Mouse (Mus musculus) urinary bladder, postnatal 36 days (tissue): Measurements from ENCODE around the gene Maneal.
A peak's percentile ranks its signal among the peaks of the same experiment; 100 is the strongest.

Experiments
- DNase-seq, 2 experiments: peaks; one replicate each; pipeline ENCODE4 v3.0.0; 2022; ENCODE audit warnings: low spot score in 2 of 2, mixed read lengths in 1 of 2

The Maneal gene

DNA sequence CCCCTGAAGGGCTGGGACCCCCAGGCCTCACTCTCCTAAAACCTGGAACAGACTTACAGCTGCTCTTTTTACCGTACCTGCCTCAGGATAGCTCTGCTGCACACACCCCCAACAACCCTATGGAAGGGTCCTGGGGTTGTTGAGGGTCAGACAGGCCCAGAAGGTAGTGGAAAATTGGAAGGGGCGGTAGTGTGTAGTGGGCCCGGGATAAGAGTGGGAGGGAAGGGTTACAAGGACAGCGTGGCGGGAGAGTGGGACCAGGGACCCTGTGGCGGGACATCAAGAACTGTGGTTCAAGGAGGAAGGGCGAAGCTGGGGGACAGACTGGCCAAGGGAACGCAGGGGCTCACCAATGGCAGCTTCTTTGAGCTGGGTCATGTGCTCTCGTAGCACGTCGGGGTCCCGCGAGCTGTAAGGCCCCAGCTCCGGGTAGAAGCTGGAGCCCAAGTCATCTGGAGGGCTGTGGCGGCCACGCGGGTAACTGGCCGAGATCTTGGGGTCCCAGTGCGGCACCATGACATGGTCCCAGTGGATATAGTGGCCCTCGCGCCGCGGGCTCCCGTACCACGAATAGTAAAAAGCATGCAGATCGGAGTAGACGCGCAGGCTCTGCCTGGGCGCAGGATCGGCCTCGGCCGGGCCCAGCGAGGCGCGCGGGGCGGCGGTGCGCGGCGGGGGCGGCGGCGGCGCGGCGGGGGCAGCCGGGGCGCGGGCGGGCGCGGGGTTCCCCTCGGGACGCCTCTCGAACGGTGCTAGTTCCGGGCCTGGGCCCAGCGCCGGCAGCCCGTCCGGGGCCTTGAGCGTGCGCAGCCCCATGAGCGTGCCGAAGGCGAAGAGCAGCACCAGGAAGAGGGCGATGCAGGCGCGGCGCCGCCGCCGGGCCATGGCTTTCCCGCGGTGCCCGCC, at the start of gene Maneal:
TSS of gene Maneal (minus strand) at position 889 of the 906 bp plus-strand sequence.
- DNase-seq, result no peak

DNA sequence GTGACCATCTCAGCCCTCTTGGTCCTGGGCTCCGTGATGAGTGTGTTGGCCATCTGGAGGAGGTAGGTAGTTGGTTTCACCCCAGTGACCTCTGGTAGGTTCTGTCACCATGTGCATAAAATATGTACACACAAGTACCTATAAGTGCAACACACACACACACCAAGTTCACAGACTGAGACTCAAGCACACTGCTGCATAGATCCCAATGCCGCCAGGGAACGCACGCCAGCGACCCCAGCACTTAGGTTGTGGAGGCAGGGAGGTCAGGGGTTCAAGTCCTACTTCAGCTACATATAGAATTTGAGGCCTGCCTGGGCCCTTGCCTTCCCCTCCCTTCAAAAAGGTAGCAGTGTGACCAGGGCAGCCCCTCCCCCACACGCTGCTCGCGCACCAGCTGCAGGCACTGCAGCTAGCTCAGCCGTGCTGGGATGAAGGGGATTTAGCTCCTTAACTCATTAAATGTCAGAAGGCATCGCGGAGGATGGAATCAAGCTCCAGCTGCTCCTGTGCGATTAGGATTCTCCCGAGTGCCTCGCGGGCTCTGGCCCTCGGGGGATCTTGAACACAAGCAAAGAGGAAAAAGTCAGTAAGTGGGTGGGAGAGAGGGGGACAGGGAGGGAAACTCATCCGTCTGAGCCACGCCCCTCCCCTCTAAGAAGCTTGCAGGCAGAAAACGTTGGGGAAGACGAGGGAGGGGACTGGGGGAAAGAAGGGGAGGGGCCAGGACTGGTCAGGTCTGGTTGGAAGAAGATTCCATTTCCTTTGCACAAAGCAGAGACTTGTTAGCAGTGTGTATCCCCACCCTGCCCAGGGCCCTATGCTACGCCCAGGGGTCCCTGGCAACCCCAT, 44.2 kb upstream of the Maneal start:
- no peak for DNase-seq

DNA sequence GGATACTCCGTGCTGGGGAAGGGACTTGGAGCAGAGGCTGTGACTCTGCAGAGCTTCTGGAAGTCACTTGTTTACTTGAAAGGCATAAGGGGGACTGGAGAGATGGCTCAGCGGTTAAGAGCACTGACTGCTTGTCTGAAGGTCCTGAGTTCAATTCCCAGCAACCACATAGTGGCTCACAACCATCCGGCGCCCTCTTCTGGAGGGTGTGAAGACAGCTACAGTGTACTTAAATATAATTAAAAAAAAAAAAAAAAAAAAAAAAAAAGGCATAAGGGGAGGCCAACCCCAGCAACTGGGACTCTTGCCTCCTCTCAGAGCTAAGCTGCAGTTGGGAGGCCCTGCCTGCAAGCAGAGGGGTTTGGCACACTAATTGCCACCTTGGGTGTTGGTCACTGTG, 43.4 kb upstream of the Maneal start:
- DNase-seq, result no peak

DNA sequence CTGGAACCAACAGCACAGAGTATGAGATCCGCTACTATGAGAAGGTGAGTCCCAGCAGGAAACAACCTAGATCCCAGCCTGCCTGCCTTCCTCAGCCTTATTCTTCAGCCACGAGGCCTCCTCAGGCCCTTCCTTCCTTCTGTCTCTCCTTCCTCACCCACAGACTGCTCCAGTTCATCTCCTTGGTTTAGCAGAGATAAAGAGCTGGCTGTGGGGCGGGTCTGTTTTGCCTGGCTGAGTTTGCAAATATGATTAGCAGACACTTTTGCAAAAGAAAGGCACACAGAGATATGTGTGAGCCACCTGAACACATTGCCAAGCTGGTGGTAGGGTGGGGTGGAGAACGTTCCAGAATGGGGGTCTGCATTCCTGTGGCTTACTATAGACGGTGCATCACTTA, 37.9 kb upstream of the Maneal start:
- DNase-seq, result no peak

DNA sequence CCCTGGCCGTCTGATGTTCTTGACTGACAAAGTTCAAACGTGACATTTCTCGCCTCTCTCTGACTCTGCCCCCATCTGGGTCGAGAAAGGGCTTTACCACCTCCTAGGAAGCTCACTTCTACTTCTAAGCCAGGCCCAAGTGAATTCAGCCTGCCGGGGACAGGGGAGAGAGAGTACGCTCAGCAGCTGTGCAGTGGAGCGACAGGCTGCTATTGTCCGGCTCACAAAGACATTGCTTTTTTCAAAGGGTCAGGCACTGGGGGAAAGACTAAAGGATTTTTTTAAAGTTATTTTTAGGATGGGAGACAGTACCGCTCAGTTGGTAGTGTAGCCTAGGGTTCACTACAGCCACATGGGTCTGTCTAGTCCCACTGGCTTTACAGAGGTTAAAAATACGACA, 36.5 kb upstream of the Maneal start:
- no peak for DNase-seq

DNA sequence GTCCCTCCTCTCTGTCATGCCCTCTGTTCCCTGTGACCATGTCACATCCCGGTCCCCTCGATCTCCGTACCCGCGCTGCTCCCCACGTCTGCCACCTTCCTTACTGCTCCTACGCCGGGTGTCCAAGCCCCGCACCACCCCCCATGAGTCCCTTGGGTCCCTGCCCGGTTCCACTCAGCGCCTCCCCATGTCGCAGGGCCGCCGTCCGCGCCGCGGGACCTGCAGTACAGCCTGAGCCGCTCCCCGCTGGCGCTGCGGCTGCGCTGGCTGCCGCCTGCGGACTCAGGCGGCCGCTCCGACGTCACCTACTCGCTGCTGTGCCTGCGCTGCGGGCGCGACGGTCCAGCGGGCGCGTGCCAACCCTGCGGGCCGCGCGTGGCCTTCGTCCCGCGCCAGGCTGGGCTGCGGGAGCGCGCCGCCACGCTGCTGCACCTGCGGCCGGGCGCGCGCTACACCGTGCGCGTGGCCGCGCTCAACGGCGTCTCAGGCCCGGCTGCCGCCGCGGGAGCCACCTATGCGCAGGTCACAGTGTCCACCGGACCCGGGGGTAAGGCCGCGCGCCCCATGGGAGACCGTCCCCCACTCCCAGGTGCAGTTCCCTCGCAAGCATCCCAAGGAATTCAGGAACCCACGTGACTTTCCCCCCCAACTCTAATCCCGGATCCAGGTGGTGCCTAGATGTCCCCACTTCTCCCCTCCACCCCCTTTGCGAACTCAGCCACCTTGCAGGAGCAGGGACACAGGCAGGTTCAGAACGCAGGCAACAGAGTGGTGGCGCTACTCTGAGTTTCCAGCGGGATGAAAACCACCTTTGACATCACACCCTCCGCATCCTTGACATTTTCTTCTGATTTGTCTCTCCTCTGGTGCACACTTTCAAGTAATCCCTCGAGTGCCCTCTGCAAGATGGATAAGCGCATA, 32.8 kb upstream of the Maneal start:
- DNase-seq, result no peak

DNA sequence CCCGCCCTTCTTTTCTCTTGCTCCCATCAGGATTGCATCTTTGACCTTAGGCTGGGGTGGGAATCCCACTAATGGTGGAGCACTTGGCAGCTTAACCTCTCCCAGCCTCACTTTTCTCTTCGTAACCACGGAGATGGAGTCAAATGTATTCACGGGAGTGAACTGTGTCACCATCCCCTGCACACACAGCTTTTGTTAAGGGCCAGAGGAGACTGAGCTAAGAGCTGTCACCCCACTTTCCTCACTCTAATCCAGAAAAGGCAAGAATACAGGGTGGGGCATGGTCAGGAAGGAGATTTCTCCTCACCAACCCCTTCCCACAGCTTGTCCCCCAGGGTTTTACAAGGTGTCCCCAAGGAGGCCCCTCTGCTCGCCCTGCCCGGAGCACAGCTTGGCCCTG, 31.8 kb upstream of the Maneal start:
- no peak for DNase-seq

DNA sequence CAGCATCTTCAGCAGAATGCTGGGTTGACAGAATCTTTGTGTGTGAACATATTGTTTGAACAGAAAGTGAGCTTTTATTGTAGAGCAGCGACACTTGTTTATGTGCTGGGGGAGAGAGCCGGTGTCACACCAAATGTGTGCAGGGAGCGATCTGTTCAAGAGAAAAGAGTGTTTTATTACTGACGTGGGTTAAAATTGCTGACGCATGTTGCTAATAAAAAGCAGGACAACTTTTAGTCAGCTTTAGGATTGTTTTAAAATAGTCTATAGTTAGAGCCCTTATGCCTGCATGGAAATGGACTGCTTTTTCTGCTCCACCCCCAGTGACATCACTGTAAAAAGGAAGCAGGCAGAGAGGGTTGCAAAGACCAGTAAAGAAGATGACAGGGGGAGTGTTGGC, 28.9 kb upstream of the Maneal start:
- DNase-seq, result no peak

DNA sequence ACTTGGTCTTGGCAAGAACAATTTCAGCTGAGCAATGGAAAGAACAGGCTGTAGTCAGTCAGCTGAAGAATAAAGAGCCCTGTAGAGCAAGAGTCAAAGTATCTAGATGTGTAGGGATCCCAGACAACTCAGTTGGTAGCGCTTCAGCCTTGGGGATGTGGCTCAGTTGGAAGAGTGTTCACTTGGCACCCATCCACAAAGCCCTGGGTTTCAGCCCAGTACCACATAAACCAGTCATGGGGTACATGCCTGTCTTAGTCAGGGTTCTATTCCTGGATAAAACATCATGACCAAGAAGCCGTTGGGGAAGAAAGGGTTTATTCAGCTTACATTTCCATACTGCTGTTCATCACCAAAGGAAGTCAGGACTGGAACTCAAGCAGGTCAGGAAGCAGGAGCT, 28.0 kb upstream of the Maneal start:
- DNase-seq, result no peak

DNA sequence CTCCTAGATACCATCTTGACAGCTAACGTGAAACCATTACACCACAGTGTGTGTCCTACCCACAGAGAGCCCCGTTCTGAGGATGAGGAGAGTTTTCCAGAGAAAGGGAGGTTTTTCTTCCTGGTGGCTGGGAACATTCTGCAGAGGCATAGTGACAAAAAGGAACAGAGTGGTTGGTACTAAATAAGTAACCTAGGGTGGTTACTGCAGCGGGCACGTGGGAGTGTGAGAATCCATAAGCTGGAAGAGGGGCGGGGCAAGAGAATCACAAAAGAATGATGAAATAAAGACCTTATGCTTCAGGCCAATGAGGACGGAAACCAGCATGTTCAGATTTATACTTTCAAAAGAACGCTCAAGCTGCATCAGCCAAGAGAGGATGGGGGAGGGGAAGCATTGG, 26.7 kb upstream of the Maneal start:
- DNase-seq, result no peak

DNA sequence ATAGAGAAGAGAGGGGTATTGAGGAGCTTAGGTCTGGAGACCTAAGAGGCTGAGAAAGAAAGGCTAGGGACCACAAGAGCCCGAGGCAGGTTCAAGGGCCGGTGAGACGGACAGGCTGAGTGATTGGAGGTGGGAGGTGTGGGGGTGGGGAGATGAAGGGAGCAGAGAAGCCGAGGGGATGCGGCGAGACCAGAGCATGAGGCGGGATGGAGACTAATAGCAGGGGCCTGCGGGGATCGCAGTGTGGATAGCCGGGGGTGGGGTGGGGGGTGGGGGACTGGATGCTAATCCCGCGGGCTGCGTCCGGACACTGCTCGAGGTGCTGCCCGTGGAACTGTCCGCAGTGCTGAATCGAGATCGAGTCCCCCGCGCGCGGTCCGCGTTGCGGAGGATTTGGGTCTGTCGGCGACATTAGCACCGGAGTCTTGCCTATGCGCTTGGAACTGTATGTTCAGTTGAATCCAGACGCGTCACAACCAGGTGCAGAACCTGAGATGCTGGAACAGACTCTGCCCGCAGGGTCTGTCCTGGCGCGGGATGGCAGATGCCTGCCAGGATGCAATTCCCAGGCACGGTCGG, 20.3 kb upstream of the Maneal start:
- no peak for DNase-seq

DNA sequence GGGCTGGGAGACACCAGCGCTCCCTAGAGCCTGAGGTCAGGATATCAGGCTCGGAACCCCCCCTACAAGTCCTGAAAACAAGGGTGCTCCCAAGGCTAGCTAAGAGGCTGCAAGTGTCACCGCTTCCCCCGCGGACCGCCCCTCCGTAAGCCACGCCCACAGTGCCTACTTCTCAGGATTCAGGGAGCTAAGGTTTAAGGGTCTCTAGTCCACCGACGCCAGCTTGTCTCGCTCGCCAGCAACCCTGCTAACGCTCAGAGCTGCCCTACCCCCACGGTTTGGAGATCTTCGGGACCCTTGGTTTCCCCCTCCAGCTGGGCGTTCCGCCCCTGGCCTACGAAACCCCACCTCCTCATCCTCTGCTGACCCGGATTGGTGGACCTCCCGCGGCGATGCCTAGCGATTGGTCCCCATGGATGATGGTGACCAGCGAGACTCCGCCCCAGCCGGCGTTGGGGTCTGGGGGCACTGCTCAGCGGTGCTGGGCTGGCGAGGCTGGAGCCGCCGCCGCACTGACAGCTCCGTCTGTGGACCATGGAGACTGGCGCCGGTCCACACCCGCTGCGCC, 19.5 kb upstream of the Maneal start:
- no peak for DNase-seq

DNA sequence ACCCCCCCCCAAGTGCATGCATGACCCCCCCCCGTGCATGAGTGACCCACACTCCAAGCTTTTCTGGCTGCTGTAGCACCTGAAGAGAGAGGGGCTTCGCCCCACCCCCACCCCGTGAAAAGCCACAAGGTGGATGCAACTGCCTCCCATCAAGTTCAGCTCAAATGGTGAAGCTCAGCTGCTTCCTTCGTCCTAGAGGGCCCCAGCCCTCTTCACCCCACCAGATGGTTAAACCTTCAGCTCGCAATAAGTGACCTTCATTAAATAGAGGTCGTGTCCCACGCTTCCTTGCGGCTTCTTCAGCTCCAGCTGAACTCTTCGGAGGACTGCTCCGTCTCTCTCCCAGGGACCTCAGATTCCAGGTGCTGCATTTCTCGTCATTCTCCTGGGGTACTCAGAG, 18.6 kb upstream of the Maneal start, which contains the start of gene Epha10:
TSS of gene Epha10 (plus strand) at position 301 of the 400 bp plus-strand sequence.
- no peak for DNase-seq

DNA sequence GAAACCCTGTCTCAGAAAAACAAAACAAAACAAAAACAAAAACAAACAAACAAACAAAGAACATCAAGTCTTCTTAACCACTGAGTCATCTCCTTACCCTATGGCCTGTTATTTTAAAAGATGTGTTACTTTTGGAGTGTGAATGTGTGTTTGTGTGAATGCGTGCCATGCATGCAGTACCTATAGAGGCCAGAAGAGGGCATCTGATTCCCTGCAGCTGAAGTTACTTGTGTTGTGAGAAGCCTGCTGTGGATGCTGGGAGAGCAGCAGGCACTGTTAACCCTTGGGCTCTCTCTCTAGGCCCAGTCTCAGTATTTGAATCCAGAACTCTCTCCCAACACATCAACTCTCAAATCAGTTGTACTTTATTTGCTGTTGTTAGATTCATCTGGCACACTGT, 10.7 kb upstream of the Maneal start:
- DNase-seq, result no peak

DNA sequence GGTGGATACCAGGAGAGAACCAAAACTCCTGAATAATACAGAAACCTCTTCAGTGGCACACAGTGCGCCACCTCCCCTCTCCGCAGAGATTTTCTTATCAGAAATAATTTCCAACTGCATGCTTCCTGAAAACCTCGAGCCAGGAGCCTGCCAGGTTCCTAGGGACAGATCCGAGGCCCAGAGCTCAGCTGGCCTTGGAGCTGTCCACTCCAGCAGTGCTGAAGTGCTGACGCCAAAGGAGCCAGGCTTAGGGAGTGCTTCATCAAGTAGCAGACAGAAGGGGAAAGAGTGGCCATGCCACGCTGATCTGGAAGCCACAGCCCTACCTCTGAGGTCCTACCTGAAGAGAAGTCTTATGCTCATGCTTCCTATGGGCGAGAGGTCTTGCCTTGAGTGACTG, 1.5 kb downstream of the Maneal start:
- DNase-seq, result peak; percentile 32 to 57

DNA sequence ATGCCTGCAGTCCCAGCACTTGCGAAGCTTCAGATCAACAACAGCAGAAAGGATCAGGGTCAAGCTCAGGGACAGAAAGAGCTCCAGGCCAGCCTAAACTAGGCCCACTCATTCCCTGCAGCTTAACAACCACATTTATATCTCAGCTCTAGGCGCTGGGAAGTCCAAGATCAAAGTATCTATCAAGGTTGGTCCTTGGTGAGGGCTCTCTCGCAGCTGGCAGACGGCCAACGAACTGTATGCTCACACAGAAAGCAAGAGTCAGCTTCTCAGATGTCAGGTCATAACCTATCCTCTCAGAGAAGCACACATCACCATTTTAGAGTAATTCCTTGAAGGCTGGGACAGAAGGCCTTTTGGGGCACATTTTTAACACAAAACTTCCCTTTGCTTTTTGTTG, 3.6 kb downstream of the Maneal start:
- DNase-seq, result no peak

DNA sequence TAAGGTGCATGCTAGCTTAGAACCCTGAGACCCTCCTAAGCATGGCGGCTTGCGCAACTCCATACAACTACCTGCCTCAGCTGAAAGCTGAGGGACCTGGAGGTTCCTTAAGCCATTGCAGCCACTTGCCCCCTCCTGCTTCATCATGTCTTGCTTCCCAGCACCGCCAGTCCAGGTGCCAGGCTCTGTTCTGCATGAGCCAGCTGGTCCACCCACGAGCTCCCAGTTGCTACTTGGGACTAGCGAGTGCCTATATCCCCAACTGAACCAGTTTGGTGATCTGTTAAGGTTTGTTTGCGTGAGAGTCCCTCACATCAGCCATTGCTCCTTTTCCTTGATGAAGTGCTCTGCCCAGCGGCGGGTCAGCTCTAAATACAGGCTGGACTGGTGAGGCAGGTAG, 5.7 kb downstream of the Maneal start:
- no peak for DNase-seq

DNA sequence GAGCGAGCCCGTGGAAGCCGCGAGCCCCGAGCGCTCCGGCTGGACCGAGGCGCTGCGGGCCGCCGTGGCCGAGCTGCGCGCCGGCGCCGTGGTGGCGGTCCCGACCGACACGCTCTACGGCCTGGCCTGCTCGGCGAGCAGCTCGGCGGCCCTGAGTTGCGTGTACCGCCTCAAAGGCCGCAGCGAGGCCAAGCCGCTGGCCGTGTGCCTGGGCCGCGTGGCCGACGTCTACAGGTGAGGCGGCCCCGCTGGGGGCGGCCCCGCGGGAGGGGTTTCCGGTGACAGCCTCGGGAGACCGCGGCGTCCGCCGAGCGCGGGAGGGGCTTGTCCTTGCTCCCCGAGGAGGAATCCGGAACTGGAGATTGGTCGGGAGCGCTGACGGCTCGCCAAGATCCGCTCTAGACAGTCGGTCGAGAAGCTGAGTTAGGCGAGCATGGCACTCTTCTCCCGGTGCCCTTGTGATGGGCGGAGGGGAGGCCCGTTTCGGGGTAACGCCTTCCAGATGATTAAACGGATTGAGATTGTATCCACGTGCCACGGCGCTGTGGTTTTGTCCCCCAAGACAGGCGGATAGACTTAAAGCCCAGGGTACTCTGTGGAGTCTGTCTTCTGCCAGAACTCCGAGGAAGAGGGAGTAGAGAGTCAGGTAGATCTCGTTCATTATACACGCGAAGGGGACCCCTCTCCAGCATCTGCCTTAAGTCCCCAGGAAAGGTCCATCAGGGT, 10.9 kb downstream of the Maneal start, which contains the start of gene 1110065P20Rik:
TSS of gene 1110065P20Rik (minus strand) at position 264 of the 726 bp plus-strand sequence.
- DNase-seq, result peak; percentile 64 to 78

DNA sequence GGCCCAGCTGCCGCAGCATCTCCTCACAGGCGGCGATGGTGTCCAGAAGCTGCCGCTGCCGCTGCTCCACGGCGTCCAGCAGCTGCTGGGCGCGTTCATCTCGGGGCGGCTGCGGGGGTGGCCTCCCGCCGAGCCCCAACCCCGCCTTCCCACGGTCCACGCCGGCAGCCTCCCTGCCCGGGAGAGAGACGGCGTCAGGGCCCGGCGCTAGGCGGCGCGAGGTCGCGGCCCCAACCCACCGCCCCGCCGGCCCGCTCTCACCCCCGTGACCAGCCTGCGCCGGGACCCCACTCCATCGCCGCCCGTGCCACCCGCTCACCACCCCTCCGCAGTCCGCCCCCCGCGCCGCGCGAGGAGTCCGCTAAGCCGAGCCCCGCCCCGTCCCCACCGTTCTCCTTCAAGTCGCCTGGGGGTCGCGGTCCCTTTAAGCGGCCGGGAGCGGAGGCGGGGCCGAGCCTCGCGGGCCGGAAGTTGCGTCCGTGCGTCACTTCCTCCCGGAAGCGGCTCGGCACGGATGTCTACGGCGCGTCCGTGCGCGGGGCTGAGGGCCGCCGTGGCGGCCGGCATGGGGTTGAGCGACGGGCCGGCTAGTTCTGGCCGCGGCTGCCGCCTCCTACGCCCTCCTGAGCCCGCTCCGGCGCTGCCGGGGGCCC, 11.6 kb downstream of the Maneal start, which contains the start of gene Yrdc:
TSS of gene Yrdc (plus strand) at position 419 of the 653 bp plus-strand sequence.
- peak; percentile 92 to 93 for DNase-seq
